Mouse (Mus musculus) G1E (cell line): ENCODE measurements around the gene Agl.

Experiments used
- CTCF ChIP-seq: IDR thresholded peaks from 2 replicates; pipeline ENCODE4 v1.5.1; 2012; ENCODE audit warnings: low read depth, low read length, inconsistent platforms, mixed read lengths
- GATA1 ChIP-seq: IDR thresholded peaks from 2 replicates; pipeline ENCODE4 v1.6.1; 2012; ENCODE audit warnings: borderline replicate concordance, low read length, inconsistent platforms, mixed read lengths
- GATA2 ChIP-seq: IDR thresholded peaks from 2 replicates; pipeline ENCODE4 v1.6.1; 2012; ENCODE audit warnings: low read depth, low read length, inconsistent platforms, borderline replicate concordance
- POLR2AphosphoS5 ChIP-seq: IDR thresholded peaks from 2 replicates; pipeline ENCODE4 v1.6.1; 2012; ENCODE audit warnings: low read depth, low read length, inconsistent platforms; ENCODE audit not compliant: insufficient replicate concordance
- TAL1 ChIP-seq: conservative IDR thresholded peaks from 2 replicates; pipeline ENCODE4 v1.6.1; 2012; ENCODE audit warnings: low read depth, low read length, inconsistent platforms, mixed read lengths

DNA sequence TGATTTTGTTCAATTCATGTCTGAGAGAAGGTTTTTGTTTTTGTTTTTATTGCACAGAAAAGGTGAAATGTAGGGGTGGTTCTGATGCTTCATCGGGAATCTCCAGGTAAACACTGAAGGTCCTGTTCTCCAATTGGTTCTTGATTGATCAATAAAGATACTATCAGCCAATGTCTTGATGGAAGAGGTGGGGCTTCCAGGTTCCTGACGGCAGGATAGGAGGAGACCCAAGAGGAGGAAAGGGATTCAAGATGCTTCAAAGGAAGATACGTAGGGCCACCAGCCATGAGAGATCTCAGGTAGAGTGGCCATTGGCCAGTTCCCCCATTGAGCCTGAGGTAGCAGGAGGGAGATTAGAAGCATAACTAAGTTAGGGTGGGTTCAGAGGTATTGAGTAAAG, 89.0 kb downstream of the Agl start:
- no peak for TF ChIP-seq CTCF
- no peak for TF ChIP-seq GATA1
- no peak for TF ChIP-seq GATA2
- TF ChIP-seq TAL1, result no peak
- TF ChIP-seq POLR2AphosphoS5, result no peak
